Mouse (Mus musculus) megakaryocyte, embryonic 14.5 days (primary cell): Measurements from ENCODE around the gene Tgfbr3.

Source experiments
- FLI1 ChIP-seq: IDR thresholded peaks from 2 replicates; pipeline ENCODE4 v1.6.1; 2012; ENCODE audit warnings: low read length, inconsistent platforms, mixed read lengths
- GATA1 ChIP-seq: IDR thresholded peaks from 3 replicates; pipeline ENCODE4 v1.6.1; 2012; ENCODE audit warnings: mixed read lengths, low read length, inconsistent platforms, borderline replicate concordance

- TF ChIP-seq GATA1 (no peak), FLI1 (no peak)
These were observed 1.5 kb downstream of the Tgfbr3 start for GRCm38 (mm10) chr5:107287908-107288267.
